Mouse (Mus musculus) forebrain, embryonic 15.5 days (tissue): ENCODE measurements at regions not wholly inside any gene's neighbourhood (a gene's known extent, or its start where the extent isn't known, plus 50 kb on each side); places are given as distances from the start of the nearest gene placed in this dataset.

ENCODE experiments used
- ATAC-seq: fragments of 200-750 bp; cut with Nextera tagmentation; replicated peaks from 2 replicates; pipeline ENCODE4 v1.8.0; 2017; ENCODE audit warnings: mild to moderate bottlenecking, moderate TSS enrichment, moderate library complexity
- H3K27ac ChIP-seq: fragments of 300-500 bp; sonication (generic); replicated peaks from 2 replicates; pipeline ENCODE4 v1.5.1; 2015; ENCODE audit warnings: mild to moderate bottlenecking, inconsistent platforms
- H3K27me3 ChIP-seq: fragments of 300-500 bp; sonication (generic); 2 replicates; pipeline ENCODE4 v1.6.1; 2015; ENCODE audit warnings: inconsistent platforms
- H3K36me3 ChIP-seq: fragments of 300-500 bp; sonication (generic); 2 replicates; pipeline ENCODE4 v1.6.1; 2015; ENCODE audit warnings: mild to moderate bottlenecking, inconsistent platforms
- H3K4me1 ChIP-seq: fragments of 300-500 bp; sonication (generic); 2 replicates; pipeline ENCODE4 v1.6.1; 2015; ENCODE audit warnings: inconsistent platforms
- H3K4me2 ChIP-seq: fragments of 300-500 bp; sonication (generic); replicated peaks from 2 replicates; pipeline ENCODE4 v1.6.1; 2015; ENCODE audit warnings: mild to moderate bottlenecking, inconsistent platforms
- H3K4me3 ChIP-seq: fragments of 300-500 bp; sonication (generic); 2 replicates; pipeline ENCODE4 v1.5.1; 2015; ENCODE audit warnings: mild to moderate bottlenecking, inconsistent platforms
- H3K9ac ChIP-seq: fragments of 300-500 bp; sonication (generic); replicated peaks from 2 replicates; pipeline ENCODE4 v1.6.1; 2015; ENCODE audit warnings: mild to moderate bottlenecking, inconsistent platforms
- H3K9me3 ChIP-seq: fragments of 300-500 bp; sonication (generic); 2 replicates; pipeline ENCODE4 v1.6.1; 2016; ENCODE audit warnings: inconsistent platforms
- WGBS: fragments of 180-500 bp; shearing (Covaris S2); methylation state at CpG from one replicate; pipeline ENCODE4 v1.1.7; 2015; ENCODE audit warnings: mixed read lengths; 5-methylcytosine and 5-hydroxymethylcytosine counted together

GRCm38 (mm10) chr19:14890241-14891089, 292.6 kb upstream of the Tle4 start:
- no peaks in the 10 kb centered on the region for H3K9me3 ChIP-seq
- peak overlapping the region; percentile 72 for H3K27ac ChIP-seq
- peak overlapping the region; percentile 36 for H3K9ac ChIP-seq
- ATAC-seq = peak; percentile 91
- H3K36me3 ChIP-seq = no peaks in the 10 kb centered on the region
- WGBS = under 1% methylated on average over 21 of the region's 21 CpGs
- H3K4me1 ChIP-seq = peaks cover 39% of the 10 kb centered on the region
- H3K4me3 ChIP-seq = peak overlapping the region; percentile 28
- peaks cover 13% of the 10 kb centered on the region for H3K27me3 ChIP-seq
- peak overlapping the region; percentile 51 for H3K4me2 ChIP-seq

- 18% methylated on average over 3 of the region's 3 CpGs for WGBS
- Histone ChIP-seq H3K9me3 (no peaks in the 10 kb centered on the region), H3K27ac (peak overlapping the region; percentile 72), H3K4me1 (peaks cover 39% of the 10 kb centered on the region), H3K27me3 (peaks cover 13% of the 10 kb centered on the region), H3K36me3 (no peaks in the 10 kb centered on the region), H3K9ac (no peak overlapping the region), H3K4me2 (peak overlapping the region; percentile 51; the same call in 1 of the 2 replicates), H3K4me3 (no peak overlapping the region)
- peak; percentile 42 for ATAC-seq
Observed at GRCm38 (mm10) chr19:14889794-14890193, 291.9 kb upstream of the Tle4 start.

- Histone ChIP-seq H3K9ac (no peak overlapping the region), H3K9me3 (no peaks in the 10 kb centered on the region), H3K36me3 (no peaks in the 10 kb centered on the region), H3K27me3 (peaks cover 6% of the 10 kb centered on the region), H3K4me3 (no peak overlapping the region), H3K4me1 (peaks cover 15% of the 10 kb centered on the region), H3K4me2 (peak overlapping the region; percentile 7; the same call in 1 of the 2 replicates), H3K27ac (0 out of 2 replicates have a peak overlapping the region, but pooled peaks have one; percentile 7)
- WGBS = 17% methylated on average over 8 of the region's 8 CpGs
- peak; percentile 78 for ATAC-seq
Observed at GRCm38 (mm10) chr19:14883707-14884421, 286.0 kb upstream of the Tle4 start.

- H3K4me1 ChIP-seq = peaks cover 13% of the 10 kb centered on the region
- H3K9ac ChIP-seq = no peak overlapping the region
- H3K4me3 ChIP-seq = no peak overlapping the region
- 83% methylated on average over 4 of the region's 4 CpGs for WGBS
- ATAC-seq = no peak
- no peak overlapping the region for H3K27ac ChIP-seq
- H3K9me3 ChIP-seq = no peaks in the 10 kb centered on the region
- H3K4me2 ChIP-seq = no peak overlapping the region
- H3K36me3 ChIP-seq = no peaks in the 10 kb centered on the region
- H3K27me3 ChIP-seq = no peaks in the 10 kb centered on the region
Observed at GRCm38 (mm10) chr19:14880818-14881217, 283.0 kb upstream of the Tle4 start.

GRCm38 (mm10) chr19:14873986-14874385, 276.1 kb upstream of the Tle4 start:
- no peak for ATAC-seq
- no peak overlapping the region for H3K27ac ChIP-seq
- no peaks in the 10 kb centered on the region for H3K9me3 ChIP-seq
- H3K4me3 ChIP-seq = no peak overlapping the region
- H3K9ac ChIP-seq = no peak overlapping the region
- H3K4me1 ChIP-seq = peaks cover 10% of the 10 kb centered on the region
- 100% methylated on average over 1 of the region's 1 CpGs for WGBS
- no peaks in the 10 kb centered on the region for H3K36me3 ChIP-seq
- 0 out of 2 replicates have a peak, but pooled peaks cover under 1% of the 10 kb centered on the region for H3K27me3 ChIP-seq
- no peak overlapping the region for H3K4me2 ChIP-seq

- H3K27ac ChIP-seq = no peak overlapping the region
- no peak overlapping the region for H3K4me2 ChIP-seq
- no peak overlapping the region for H3K9ac ChIP-seq
- no peak overlapping the region for H3K4me3 ChIP-seq
- no peaks in the 10 kb centered on the region for H3K9me3 ChIP-seq
- peaks cover 10% of the 10 kb centered on the region for H3K4me1 ChIP-seq
- peak; percentile 80 for ATAC-seq
- H3K36me3 ChIP-seq = no peaks in the 10 kb centered on the region
- WGBS = 8% methylated on average over 7 of the region's 7 CpGs
- H3K27me3 ChIP-seq = 0 out of 2 replicates have a peak, but pooled peaks cover 5% of the 10 kb centered on the region
Observed at GRCm38 (mm10) chr19:14871178-14871867, 273.5 kb upstream of the Tle4 start.

DNA sequence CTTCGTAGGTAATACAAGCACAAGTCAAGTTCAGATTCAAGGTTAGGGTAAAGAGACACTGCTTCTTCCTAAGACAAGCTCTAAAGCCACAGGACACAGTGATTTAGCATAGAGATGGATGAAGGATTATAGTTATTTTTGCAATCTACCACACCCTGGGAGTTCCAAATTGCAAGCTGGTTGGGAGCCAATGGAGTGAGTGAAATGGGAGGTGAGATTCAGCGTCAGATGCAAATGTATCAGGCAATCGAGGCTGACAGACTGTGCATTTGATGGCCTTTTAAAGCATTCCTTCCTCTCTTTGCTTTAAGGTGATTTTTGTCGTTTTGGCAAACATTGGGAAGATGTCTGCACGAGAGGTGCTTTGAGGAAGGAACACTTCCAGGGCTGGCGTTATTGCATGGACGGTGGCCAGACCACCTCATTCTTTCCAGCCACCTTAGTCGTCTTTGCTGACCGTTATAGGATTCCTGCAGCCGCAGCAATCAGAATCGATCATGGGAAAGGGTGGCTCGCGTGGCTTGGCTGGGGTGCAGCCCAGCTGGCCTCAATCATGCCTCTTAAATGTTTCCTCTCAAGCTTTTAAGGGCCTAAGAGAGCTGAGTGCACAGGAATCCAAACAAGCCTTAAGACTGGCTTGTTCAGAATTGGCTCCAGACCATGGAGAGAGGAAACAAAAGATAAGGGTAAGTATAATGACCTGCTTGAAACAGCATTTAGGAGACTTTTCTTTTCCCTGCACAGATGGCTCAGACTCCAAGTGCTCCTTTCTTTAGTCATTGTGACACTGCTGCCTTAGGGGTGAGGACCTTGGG, 265.0 kb upstream of the Tle4 start:
- H3K4me2 ChIP-seq = no peak overlapping the region
- H3K36me3 ChIP-seq = no peaks in the 10 kb centered on the region
- H3K4me3 ChIP-seq = no peak overlapping the region
- 0 out of 2 replicates have a peak, but pooled peaks have one; percentile 35 for ATAC-seq
- H3K9me3 ChIP-seq = 0 out of 2 replicates have a peak, but pooled peaks cover 6% of the 10 kb centered on the region
- peaks cover 16% of the 10 kb centered on the region for H3K4me1 ChIP-seq
- H3K27ac ChIP-seq = no peak overlapping the region
- no peaks in the 10 kb centered on the region; the same call in 1 of the 2 replicates for H3K27me3 ChIP-seq
- H3K9ac ChIP-seq = no peak overlapping the region
- 11% methylated on average over 13 of the region's 13 CpGs for WGBS

GRCm38 (mm10) chr19:14855036-14855435, 257.2 kb upstream of the Tle4 start:
- Histone ChIP-seq H3K4me3 (no peak overlapping the region), H3K4me1 (no peaks in the 10 kb centered on the region), H3K36me3 (no peaks in the 10 kb centered on the region), H3K9ac (no peak overlapping the region), H3K9me3 (0 out of 2 replicates have a peak, but pooled peaks cover 2% of the 10 kb centered on the region), H3K4me2 (no peak overlapping the region), H3K27ac (no peak overlapping the region), H3K27me3 (no peaks in the 10 kb centered on the region)
- ATAC-seq = no peak
- WGBS = 84% methylated on average over 2 of the region's 2 CpGs

- Histone ChIP-seq H3K4me2 (no peak overlapping the region), H3K9me3 (no peaks in the 10 kb centered on the region), H3K4me1 (no peaks in the 10 kb centered on the region), H3K9ac (no peak overlapping the region), H3K27me3 (no peaks in the 10 kb centered on the region), H3K36me3 (no peaks in the 10 kb centered on the region), H3K27ac (no peak overlapping the region), H3K4me3 (no peak overlapping the region)
- 95% methylated on average over 4 of the region's 4 CpGs for WGBS
- no peak for ATAC-seq
Observed at GRCm38 (mm10) chr19:14853416-14853815, 255.6 kb upstream of the Tle4 start.

DNA sequence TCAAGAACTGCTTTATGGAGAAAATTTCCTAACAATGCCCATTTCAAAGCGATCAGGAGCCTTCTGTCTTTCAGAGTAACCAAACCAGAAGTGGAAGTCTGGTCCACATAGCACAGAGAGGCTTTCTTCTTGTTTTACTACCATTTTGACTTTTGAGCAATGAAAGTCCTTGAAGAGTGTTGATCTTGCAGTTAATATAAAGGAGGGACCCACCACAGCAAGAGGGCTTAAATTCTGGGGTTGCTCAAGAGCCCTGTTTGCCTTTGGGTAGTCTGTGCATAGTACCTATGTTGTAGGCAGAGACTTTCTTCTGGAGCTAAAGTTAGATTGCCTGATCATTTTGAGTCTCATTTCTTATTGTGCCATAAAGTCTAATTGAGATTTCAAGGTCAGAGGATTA, 251.7 kb upstream of the Tle4 start:
- Histone ChIP-seq H3K27ac (no peak overlapping the region), H3K4me2 (no peak overlapping the region), H3K27me3 (no peaks in the 10 kb centered on the region; the same call in 1 of the 2 replicates), H3K4me1 (no peaks in the 10 kb centered on the region), H3K4me3 (no peak overlapping the region), H3K9ac (no peak overlapping the region), H3K9me3 (no peaks in the 10 kb centered on the region), H3K36me3 (no peaks in the 10 kb centered on the region)
- 84% methylated on average over 1 of the region's 1 CpGs for WGBS
- ATAC-seq = no peak

DNA sequence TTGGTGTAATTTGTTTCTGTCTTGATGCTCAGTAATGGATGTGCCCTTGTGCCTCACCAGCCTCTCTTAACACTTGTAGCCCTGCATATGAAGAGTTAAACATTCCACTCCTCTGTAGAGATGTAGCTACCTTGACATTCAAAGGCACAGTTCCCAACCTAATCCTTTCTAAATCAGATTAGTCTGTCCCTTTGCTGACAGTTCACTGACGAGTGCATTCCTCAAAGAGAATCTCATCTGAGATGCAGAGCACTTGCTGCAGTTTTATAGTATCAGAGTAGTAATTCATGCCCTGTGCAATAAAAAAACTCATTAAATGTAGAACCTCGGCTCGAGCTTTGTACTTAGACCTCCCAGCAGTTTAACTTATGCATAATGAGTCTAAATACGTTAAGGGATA, 249.3 kb upstream of the Tle4 start:
- WGBS = 21% methylated on average over 4 of the region's 4 CpGs
- Histone ChIP-seq H3K27me3 (no peaks in the 10 kb centered on the region; the same call in 1 of the 2 replicates), H3K4me1 (no peaks in the 10 kb centered on the region), H3K36me3 (no peaks in the 10 kb centered on the region), H3K9me3 (no peaks in the 10 kb centered on the region), H3K9ac (no peak overlapping the region), H3K27ac (no peak overlapping the region), H3K4me2 (no peak overlapping the region), H3K4me3 (no peak overlapping the region)
- no peak for ATAC-seq
